Mouse (Mus musculus): Measurements from ENCODE around the gene Cfap161.

Gene Cfap161

DNA sequence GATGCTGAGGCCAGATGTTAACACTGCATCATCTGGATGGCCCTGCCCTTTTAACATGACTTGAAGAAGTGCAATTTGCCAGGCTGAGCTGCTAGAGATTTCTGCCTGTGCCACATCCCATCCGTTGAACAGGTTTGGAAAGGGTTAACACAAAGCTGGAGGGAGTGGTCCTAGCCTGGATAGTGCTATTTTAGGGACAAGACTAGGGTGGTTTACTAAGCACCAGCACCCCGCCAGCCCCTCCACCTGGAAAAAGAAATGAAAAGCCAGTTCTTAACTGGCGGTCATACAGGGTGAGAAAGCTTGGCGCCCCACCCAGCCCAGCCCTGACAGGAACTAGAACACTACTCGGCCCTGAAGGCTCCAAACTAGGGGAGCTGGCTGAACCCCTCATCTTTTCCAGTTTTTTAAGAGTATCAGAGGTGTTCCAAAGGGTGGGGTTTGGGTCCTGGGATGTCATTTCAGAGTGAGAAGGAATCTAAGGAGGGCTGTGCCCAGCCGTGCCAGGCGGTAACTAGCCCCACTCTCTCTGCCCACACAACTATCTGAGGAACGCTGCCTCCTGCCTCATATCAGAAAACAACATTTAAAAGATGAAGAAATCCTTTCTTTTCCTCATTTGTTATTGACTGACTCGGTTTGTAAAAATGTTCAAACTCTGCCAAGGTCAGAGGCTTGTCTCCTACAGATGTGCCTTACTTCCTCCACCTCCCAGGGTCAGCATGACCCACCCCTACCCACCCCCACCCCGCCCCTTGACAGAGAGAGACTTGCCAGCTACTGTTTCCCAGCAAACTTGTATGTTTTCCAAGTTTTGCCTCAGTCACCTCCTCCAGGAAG, 55.8 kb downstream of the Cfap161 start:
- peak; percentile 51 for DNase-seq

DNA sequence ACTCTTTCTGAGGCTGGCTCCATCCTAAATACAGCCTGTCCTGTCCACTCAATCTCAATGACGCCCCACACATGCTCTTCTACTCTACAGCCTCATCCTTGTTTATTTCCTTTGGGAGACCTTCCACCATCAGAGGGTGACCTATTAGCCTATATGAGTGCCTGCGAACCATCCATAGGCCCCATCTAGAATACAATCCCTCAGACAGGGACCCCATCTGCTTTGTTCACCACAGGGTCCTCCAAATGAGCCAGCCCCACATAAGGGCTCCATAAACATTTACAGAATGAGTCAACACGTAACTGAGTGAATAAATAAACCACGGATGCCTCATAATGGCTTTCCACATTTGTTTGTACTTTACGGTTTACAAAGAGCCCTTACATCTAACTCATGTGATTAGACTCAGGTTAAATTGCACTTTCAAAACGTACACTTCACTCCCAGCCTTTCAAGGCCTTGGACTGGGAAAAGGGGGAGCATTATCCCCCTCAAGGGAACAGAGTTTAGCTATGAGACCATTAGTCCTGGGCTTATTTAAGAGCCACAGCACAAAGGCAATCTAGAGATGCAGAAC, 56.7 kb downstream of the Cfap161 start:
- no peak for DNase-seq

DNA sequence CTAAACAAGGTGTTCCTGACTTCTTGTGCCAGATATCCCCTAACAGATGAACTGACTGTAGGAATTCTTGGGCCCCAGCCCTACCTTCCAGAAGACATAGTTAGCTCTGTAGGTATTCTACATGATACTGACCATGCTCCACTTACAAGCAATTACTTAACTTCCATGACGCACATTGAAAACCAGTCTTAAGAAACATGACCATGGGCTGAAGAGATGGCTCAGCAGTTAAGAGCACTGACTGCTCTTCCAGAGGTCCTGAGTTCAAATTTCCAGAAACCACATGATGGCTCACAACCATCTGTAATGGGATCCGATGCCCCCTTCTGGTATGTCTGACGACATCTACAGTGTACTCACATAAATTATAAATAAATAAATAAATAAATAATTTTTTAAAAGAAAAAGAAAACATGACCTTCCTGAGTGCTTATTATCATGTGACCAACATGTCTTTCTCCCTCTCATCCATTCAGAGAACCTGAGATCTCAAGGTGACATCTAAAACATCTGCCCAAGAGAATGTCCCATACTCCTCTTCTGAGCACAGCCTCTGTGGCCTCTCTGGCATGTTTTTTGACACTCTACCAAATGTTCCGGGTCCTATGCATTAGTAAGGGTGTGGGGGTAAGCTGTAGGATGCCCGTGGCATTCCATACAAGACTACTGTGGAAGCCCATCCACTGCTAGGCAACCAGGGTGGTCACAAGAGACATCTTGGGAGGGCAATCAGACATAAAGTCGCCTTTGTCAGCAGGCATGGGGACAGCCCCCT, 58.2 kb downstream of the Cfap161 start:
- no peak for DNase-seq

DNA sequence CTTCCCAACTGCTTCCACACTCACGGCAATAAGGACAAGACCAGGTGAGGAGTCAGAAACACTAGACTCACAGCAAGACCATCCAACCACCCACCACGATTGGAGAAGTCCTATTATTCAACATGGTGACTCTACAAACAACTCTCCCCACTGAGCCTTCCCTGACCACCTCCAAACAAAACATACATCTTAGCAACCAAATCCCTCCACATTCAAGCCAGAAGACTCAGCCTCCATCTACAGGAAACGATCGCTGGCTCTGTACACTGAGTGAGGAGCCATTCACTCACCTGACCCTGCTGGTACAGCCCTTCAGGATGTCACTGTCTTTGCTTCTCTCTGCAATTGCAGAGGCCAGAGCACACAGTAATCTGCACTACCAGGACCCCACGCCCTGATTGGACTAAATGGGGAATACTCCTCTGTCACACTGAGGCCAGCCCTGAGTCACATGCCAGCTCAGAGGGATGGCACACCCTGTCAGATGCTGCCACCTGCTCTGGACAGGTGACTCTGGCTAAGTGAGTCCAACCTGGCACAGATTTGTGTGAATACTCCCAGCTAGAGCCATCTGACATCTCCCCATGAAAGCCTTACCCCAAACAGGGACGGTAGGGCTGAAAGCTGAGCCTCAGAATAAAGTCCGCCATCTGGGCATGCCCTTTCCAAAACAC, 59.4 kb downstream of the Cfap161 start:
- no peak for DNase-seq

DNA sequence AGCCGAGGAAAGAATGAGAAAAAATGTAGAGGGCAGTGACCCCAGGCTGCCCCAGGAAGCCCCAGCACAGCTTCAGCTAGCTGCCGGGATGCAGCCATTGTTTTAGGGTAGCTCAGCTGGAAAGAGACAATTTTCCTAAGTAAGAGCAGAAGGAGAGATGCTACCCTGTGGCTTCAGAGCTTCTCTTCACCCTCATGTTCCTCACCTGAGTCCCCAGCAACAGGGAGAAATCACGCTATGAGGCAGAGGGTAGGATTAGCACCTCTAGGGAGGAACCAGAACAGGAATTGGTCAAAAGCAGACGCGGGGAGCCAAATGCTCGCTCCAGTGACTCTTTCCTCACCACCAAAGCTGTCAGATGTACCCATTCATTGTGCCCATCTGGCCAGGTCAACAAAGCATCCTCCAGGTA, 60.0 kb downstream of the Cfap161 start:
- DNase-seq: no peak

DNA sequence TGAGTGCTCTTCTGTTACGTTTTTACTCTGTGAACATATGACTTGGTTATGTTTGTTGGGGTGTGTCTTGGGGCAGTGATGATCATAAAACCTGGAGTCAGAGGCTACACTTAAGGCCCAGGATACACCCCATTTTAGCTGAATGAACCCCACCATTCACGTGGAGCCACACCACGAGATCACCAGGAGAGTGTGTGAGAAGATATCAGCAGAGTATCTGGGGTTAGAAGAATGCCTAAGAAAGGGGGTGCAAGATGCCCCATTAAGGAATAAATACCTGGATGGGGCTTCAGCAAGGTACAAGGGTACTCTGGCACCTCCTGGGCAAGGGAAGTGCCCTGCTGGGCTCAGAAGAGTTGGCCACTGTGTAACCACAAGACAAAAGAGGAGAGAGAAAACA, 60.4 kb downstream of the Cfap161 start:
- no peak for DNase-seq

DNA sequence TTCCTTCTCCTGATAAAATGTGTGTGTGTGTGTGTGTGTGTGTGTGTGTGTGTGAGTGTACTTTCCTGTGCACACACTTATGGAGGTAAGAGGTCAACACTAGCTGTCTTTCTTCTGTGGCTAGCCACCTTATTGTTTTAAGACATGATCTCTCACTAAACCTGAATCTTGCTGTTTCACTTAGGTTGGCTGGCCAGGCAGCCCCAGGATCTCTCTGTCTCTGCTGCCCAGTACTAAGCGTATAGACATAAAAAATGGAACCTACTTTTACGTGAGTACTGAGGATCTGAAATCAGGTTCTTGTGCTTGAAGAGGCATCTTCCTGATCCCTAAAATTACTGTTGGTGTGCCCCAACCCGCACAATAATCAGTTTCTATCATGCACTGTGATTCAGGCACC, 61.9 kb downstream of the Cfap161 start:
- DNase-seq: no peak

DNA sequence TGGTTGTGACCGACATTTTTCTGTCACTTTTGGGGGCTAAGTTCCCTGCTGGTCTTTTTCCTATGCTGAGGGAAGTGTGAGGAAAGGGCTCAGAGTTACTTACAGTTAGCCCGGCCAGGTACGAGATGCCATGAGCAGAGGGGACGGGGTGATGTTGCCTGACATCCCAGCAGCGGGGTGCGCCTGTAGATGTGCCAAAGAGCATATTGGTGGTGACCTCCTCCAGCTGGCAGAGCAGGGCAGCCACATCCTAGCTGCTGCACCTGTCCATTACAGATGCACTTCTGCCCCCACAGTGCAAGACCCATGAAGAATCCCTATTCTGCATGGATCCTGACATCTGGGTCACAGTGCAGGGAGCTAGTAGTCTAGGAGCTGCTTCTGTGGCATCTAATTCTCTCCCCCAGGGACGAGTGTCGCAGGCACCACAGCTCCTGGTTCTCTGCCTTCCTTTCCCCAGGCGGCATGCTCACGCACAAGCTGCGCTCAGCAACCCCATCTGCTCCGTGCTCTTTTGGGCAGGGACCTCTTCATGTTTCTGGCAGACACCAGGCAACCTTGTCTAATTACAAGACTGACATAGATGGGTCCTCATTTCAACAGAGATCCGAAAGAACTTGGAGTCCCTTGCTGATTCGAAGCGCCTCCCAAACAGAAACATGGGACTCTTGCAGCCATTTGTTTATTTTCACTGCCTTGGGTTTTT, 62.6 kb downstream of the Cfap161 start:
- no peak for DNase-seq

DNA sequence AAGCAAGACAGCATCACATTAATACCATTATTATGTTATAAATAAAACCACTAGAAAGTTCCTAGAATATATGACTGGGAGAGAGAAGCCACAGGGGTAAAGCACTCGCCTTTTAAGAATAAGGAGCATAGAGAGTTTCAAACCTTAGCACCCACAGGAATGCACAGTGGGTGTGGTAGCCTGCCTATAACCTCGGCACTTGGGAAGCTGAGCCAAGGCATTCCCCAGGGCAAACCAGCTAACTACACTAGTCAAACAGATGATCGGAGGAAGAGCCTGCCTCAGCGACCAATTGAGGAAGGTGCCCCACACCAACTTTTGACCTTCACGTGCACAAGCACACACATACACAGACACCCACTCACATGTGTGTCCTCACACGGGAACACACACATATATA, 63.4 kb downstream of the Cfap161 start:
- no peak for DNase-seq

DNA sequence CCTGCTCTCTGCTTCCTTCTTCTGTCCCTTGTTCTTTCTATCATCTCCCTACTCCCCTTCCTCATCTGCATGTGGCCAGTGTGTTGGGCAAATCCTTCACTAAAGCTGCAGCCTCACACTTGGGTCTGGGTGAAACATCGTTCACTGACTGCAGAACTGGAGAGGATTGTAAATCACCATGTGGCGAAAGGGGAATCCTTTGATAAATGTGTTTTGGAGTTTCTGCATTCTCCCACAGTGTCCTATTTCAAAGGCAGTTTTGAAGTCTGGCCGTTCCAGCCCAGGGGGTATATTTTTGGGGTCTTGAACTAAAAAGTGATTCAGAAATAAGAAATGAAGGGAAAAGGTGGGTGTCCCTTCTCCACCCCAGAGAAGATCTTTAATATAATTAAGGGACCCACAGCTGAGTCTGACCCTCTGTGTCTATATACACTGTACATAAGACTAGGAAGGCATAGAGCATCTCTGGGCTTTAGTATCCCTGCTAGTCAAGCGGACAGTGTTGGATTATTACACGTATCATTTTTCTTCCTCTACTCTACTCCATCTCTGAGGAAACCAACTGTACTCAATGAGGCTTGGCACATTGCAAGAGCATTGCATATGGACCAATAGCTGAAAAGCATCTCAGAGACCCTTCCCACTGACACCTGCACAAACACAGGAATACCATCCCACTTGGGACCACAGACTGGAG, 67.6 kb downstream of the Cfap161 start:
- no peak for DNase-seq

DNA sequence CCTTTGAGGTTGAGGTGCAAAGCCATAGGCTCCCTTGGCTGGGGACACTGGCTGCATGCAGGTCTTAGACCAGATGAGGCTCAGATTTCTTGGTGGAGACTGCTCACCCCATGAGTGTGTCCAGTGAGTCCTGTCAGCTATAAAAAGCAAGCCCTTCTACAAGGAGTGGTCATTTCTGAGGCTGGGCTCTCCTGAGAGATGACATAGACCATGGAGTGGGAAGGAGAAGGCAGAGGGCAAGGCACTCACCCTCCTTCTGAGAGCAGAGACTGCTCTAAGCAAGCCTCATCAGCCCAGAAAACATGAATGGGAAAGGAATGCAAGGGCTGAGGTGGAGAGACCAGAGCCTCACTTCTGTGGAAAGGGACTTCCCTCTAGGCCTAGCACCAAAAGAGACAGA, 68.9 kb downstream of the Cfap161 start:
- DNase-seq: no peak

DNA sequence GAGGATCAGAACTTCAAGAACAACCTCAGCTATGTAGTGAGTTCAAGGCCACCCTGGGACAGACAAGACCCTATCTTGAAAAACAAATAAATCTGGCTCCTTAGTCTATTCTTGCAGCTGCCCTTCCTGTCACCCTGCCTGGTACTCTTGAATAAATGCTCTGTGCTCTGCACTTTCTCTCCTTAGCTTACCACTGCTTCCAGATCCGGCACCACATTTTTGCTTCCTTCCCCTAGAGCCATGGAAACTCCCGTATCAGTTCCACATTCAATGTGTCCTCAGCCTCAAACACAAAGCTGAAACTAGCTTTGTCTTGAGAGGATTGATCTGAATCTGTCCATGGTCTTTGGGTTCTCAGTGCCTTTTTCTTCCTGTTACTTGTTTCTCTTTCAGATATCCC, 70.1 kb downstream of the Cfap161 start:
- DNase-seq: no peak
